Comparison of ENCODE assay signal across 20 mouse cellular contexts in the genomic region with DNA sequence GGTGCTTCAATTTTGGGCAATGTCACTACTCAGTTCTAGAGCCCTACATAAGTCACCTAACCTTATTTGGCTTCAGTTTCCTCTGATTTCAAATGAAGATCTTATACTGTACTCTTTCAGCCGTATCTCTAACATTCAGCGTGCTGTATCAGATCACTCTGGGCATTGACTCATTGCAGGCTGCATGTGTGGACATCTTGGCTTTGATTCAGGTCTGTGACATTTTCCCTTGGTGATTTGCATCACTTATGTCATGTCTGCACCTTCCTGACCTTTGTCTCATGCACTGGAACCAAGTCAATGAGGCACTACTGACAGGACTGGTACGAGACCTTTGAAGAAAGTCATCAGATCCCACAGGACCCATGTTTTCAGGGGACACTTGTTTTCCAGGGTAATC. TPM values are rescaled to one million over a fixed set of nuclear protein-coding genes. Genes with fewer than 3 reads are reported as not detected.
DNase-seq lines count a peak whose midpoint lies in the region; ATAC-seq and TF ChIP-seq lines count a peak whose summit lies in the region.
"Had no signal": no experiment of that assay in that cellular context is flagged by ENCODE, and none has a peak within 500 bp of the region (broad histone marks: within the 10 kb centered on the region; RNA-seq: fewer than 3 reads in every experiment).

No protein-coding gene starts in this region.

- no peak for TF ChIP-seq POLR2A in heart, adult 2 months (IDR thresholded peaks at IDR 0.05; ENCODE audit: insufficient read depth, low read depth, low read length)

- peak overlapping the region; percentile 16; the same call in 1 of the 2 replicates for H3K27ac ChIP-seq in heart, adult 2 months
- no peak overlapping the region for H3K27ac ChIP-seq in lung, postnatal 0 days (ENCODE audit: low read length)
- H3K27ac ChIP-seq in neural tube, embryonic 15.5 days (replicated peaks): no peak overlapping the region
- H3K27ac ChIP-seq: embryonic facial prominence, embryonic 12.5 days; forebrain, embryonic 12.5 days; heart, embryonic 15.5 days; hindbrain, embryonic 10.5 days; hindbrain, embryonic 14.5 days; intestine, embryonic 15.5 days had no signal

- H3K27me3 ChIP-seq in heart, adult 2 months (ENCODE audit: control insufficient read depth, insufficient read depth, low read length): no peaks in the 10 kb centered on the region
- H3K27me3 ChIP-seq in lung, postnatal 0 days (replicated peaks; ENCODE audit: insufficient read depth, low read length): no peaks in the 10 kb centered on the region
- no peaks in the 10 kb centered on the region for H3K27me3 ChIP-seq in neural tube, embryonic 15.5 days (replicated peaks)
- H3K27me3 ChIP-seq: embryonic facial prominence, embryonic 12.5 days; forebrain, embryonic 12.5 days; heart, embryonic 15.5 days; intestine, embryonic 15.5 days had no signal

- DNase-seq in adrenal gland, adult 2 months: peak; percentile 74
- DNase-seq in adrenal gland, adult 18-20 months (ENCODE audit: low spot score in 2 of 2): no peak
- DNase-seq in heart, adult 2 months: no peak
- no peak for DNase-seq in heart, adult 9 months (ENCODE audit: low spot score in 2 of 2)
- DNase-seq in lung, postnatal 0 days (ENCODE audit: low spot score): peak; percentile 14
- DNase-seq in lung, postnatal 25 days (ENCODE audit: low spot score): no peak
- DNase-seq: cerebellum, adult 11-12 months; cerebellum, adult 9-10 months; cerebellum, postnatal 25 days; gastrocnemius, postnatal 25 days had no signal

- no peak for TF ChIP-seq EP300 in heart, adult 2 months (IDR thresholded peaks at IDR 0.05; ENCODE audit: insufficient read depth, low read depth, low read length)
- no peak for TF ChIP-seq EP300 in lung, postnatal 0 days (IDR thresholded peaks at IDR 0.05)

- no peaks in the 10 kb centered on the region for H3K36me3 ChIP-seq in heart, adult 2 months (ENCODE audit: control insufficient read depth, insufficient read depth, low read length)
- H3K36me3 ChIP-seq in lung, postnatal 0 days (ENCODE audit: insufficient read depth, low read length): no peaks in the 10 kb centered on the region
- H3K36me3 ChIP-seq in neural tube, embryonic 15.5 days: no peaks in the 10 kb centered on the region
- H3K36me3 ChIP-seq: embryonic facial prominence, embryonic 12.5 days; forebrain, embryonic 12.5 days; heart, embryonic 15.5 days; hindbrain, embryonic 10.5 days; intestine, embryonic 15.5 days had no signal

- intact Hi-C loops in heart, adult 2 months (cut with DNase I): no loop called here

- 44% methylated on average over 3 of the region's 3 CpGs for WGBS in heart, adult 2 months
- WGBS in lung, postnatal 0 days: 63% methylated on average over 3 of the region's 3 CpGs
- WGBS in neural tube, embryonic 15.5 days: 93% methylated on average over 3 of the region's 3 CpGs

- H3K9me3 ChIP-seq in lung, postnatal 0 days (ENCODE audit: low read length): no peaks in the 10 kb centered on the region
- no peaks in the 10 kb centered on the region for H3K9me3 ChIP-seq in neural tube, embryonic 15.5 days (replicated peaks)
- H3K9me3 ChIP-seq: embryonic facial prominence, embryonic 12.5 days; forebrain, embryonic 12.5 days; heart, embryonic 15.5 days; hindbrain, embryonic 10.5 days; intestine, embryonic 15.5 days had no signal

- ATAC-seq in lung, postnatal 0 days: peak; percentile 43
- no peak for ATAC-seq in neural tube, embryonic 15.5 days (ENCODE audit: low FRiP score)

- H3K4me1 ChIP-seq in heart, adult 2 months (ENCODE audit: control insufficient read depth, insufficient read depth, low read length): peaks cover 5% of the 10 kb centered on the region
- H3K4me1 ChIP-seq in lung, postnatal 0 days (ENCODE audit: insufficient read depth, low read depth, low read length): peaks cover 4% of the 10 kb centered on the region; the same call in 1 of the 2 replicates
- H3K4me1 ChIP-seq in neural tube, embryonic 15.5 days: 0 out of 2 replicates have a peak, but pooled peaks cover 2% of the 10 kb centered on the region
- H3K4me1 ChIP-seq: embryonic facial prominence, embryonic 12.5 days; forebrain, embryonic 12.5 days; hindbrain, embryonic 10.5 days; intestine, embryonic 15.5 days had no signal

- no peak overlapping the region for H3K9ac ChIP-seq in heart, adult 2 months (ENCODE audit: low read depth, low read length)
- H3K9ac ChIP-seq in lung, postnatal 0 days (replicated peaks; ENCODE audit: low read depth): no peak overlapping the region
- no peak overlapping the region for H3K9ac ChIP-seq in neural tube, embryonic 15.5 days (replicated peaks)
- H3K9ac ChIP-seq: embryonic facial prominence, embryonic 12.5 days; forebrain, embryonic 12.5 days; heart, embryonic 15.5 days; hindbrain, embryonic 14.5 days; intestine, embryonic 15.5 days had no signal

- H3K79me2 ChIP-seq in heart, adult 2 months (replicated peaks; ENCODE audit: control insufficient read depth, insufficient read depth, low read length): no peaks in the 10 kb centered on the region

- TF ChIP-seq CTCF in heart, adult 2 months (IDR thresholded peaks at IDR 0.05): no peak
- no peak for TF ChIP-seq CTCF in lung, postnatal 0 days (IDR thresholded peaks at IDR 0.05)

- no peak overlapping the region for H3K4me3 ChIP-seq in heart, adult 2 months
- no peak overlapping the region for H3K4me3 ChIP-seq in lung, postnatal 0 days (ENCODE audit: low read depth, low read length)
- no peak overlapping the region for H3K4me3 ChIP-seq in neural tube, embryonic 15.5 days (replicated peaks)
- H3K4me3 ChIP-seq: embryonic facial prominence, embryonic 12.5 days; forebrain, embryonic 12.5 days; heart, embryonic 15.5 days; hindbrain, embryonic 10.5 days; intestine, embryonic 15.5 days had no signal

- no peak overlapping the region for H3K4me2 ChIP-seq in lung, postnatal 0 days (replicated peaks; ENCODE audit: low read depth, low read length)
- no peak overlapping the region for H3K4me2 ChIP-seq in neural tube, embryonic 15.5 days
- H3K4me2 ChIP-seq: embryonic facial prominence, embryonic 12.5 days; forebrain, embryonic 12.5 days; heart, embryonic 11.5 days; heart, embryonic 15.5 days; hindbrain, embryonic 14.5 days; intestine, embryonic 15.5 days had no signal

RNA-seq across cellular contexts. Expression of a gene that starts 24.5 kb away (rescaled TPM):
- 1 to 10 TPM; 8.1 to 8.3 TPM for total RNA-seq in adrenal gland, adult 2 months (2021)
- polyA plus RNA-seq in adrenal gland, adult 2 months (2012; rRNA removed): 0.84 and 0.98 TPM in 2 replicates
- 1 to 10 TPM; 5.6 to 9.2 TPM for total RNA-seq in adrenal gland, adult 18-20 months (2021)
- total RNA-seq in heart, adult 2 months (2021): 1 to 10 TPM; 5.6 to 6.4 TPM
- 4.8 and 7.9 TPM in 2 replicates for polyA plus RNA-seq in heart, adult 2 months (2012; rRNA removed)
- 8.4 and 11.4 TPM in 2 replicates for polyA plus RNA-seq in lung, postnatal 0 days (2015; fragmentation: Nextera tagmentation; extraction: Ambion mirVana)
- polyA plus RNA-seq in neural tube, embryonic 15.5 days (2015; fragmentation: Nextera tagmentation; extraction: Ambion mirVana): 2.2 and 2.8 TPM in 2 replicates
- total RNA-seq: granulocyte monocyte progenitor cell, adult 5-6 weeks; MEL had no signal

Comparison
In these comparisons a context has a peak if more than half of its experiments do, and no peak if none do; other contexts are left out.
1. DNase-seq: peak in adrenal gland, adult 2 months (single experiment) and lung, postnatal 0 days (single experiment); none in adrenal gland, adult 18-20 months (0 of 2), heart, adult 2 months (0 of 2), heart, adult 9 months (0 of 2) and lung, postnatal 25 days (single experiment).